17 mouse cellular contexts compared by ENCODE assay signal in the genomic region with DNA sequence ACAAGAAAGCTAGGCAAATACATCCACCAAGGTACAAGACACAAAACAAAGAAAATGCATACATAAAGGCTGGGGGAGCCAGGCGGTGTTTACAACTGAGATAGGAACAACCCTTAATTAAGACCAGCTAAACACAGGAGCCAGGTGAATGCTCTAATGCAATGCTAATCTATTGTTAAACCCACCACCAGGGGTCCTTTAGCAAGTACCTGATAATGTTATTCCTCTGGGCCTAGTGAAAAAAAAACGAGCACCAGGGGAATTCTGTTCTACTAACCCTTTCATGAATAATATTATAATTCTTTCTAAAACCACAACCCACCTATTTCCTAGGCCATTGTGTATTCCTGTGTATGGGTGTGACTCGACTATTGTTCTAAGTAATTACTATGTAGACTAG.
A peak's percentile ranks its signal among the peaks of the same experiment; 100 is the strongest.
DNase-seq lines count a peak whose midpoint lies in the region; ATAC-seq and TF ChIP-seq lines count a peak whose summit lies in the region.
"Had no signal": no experiment of that assay in that cellular context is flagged by ENCODE, and none has a peak within 500 bp of the region (broad histone marks: within the 10 kb centered on the region; RNA-seq: fewer than 3 reads in every experiment).

No protein-coding gene starts in this region.

- H3K9me3 ChIP-seq in liver, postnatal 0 days (ENCODE audit: low read length): no peaks in the 10 kb centered on the region
- no peaks in the 10 kb centered on the region for H3K9me3 ChIP-seq in liver, embryonic 12.5 days (replicated peaks)
- H3K9me3 ChIP-seq: embryonic facial prominence, embryonic 10.5 days; forebrain, embryonic 13.5 days; heart, embryonic 12.5 days; hindbrain, embryonic 10.5 days had no signal

- H3K27me3 ChIP-seq in liver, postnatal 0 days (ENCODE audit: insufficient read depth, low read length): no peaks in the 10 kb centered on the region
- no peaks in the 10 kb centered on the region for H3K27me3 ChIP-seq in liver, embryonic 12.5 days (replicated peaks)
- H3K27me3 ChIP-seq: forebrain, embryonic 13.5 days; heart, embryonic 12.5 days had no signal

- no peak overlapping the region for H3K4me2 ChIP-seq in liver, postnatal 0 days (ENCODE audit: low read depth, low read length)
- H3K4me2 ChIP-seq in liver, embryonic 12.5 days: no peak overlapping the region
- H3K4me2 ChIP-seq: forebrain, embryonic 13.5 days; heart, embryonic 12.5 days; hindbrain, embryonic 14.5 days had no signal

- WGBS in liver, postnatal 0 days (ENCODE audit: insufficient replicate concordance): 60% methylated on average over 3 of the region's 3 CpGs
- WGBS in liver, embryonic 12.5 days (ENCODE audit: insufficient replicate concordance): 49% methylated on average over 3 of the region's 3 CpGs

- TF ChIP-seq CTCF in liver, postnatal 0 days (IDR thresholded peaks at IDR 0.05; ENCODE audit: low read depth): 0 out of 2 replicates have a peak, but pooled peaks have one; percentile 4

- no peaks in the 10 kb centered on the region for H3K36me3 ChIP-seq in liver, postnatal 0 days (replicated peaks; ENCODE audit: insufficient read depth, low read length)
- H3K36me3 ChIP-seq in liver, embryonic 12.5 days: no peaks in the 10 kb centered on the region
- H3K36me3 ChIP-seq: embryonic facial prominence, embryonic 10.5 days; heart, embryonic 12.5 days; hindbrain, embryonic 10.5 days had no signal

- H3K9ac ChIP-seq in liver, postnatal 0 days (replicated peaks): no peak overlapping the region
- H3K9ac ChIP-seq in liver, embryonic 12.5 days: no peak overlapping the region
- H3K9ac ChIP-seq: forebrain, embryonic 13.5 days; forebrain, postnatal 0 days; heart, embryonic 12.5 days; hindbrain, embryonic 14.5 days had no signal

- DNase-seq in CD4-positive, CD25-positive, alpha-beta regulatory T cell, adult 2 months (ENCODE audit: low read depth, low spot score): peak; percentile 2
- no peak for DNase-seq in liver, postnatal 0 days
- peak; percentile 57 for DNase-seq in ES-CJ7 (ENCODE audit: low read depth, low spot score)
- peak; percentile 4 for DNase-seq in induced T-regulatory cell, adult 2 months (ENCODE audit: low read depth)
- DNase-seq in Muller cell, postnatal 12 days (ENCODE audit: inconsistent ontology term): no peak
- DNase-seq: adrenal gland, postnatal 14 days; cerebellum, adult 18-20 months; cerebellum, postnatal 10 days; forebrain, postnatal 0 days; gastrocnemius, postnatal 14 days had no signal

- no peak for TF ChIP-seq EP300 in liver, postnatal 0 days (IDR thresholded peaks at IDR 0.05; ENCODE audit: low read depth)

- H3K27ac ChIP-seq in liver, postnatal 0 days (ENCODE audit: low read depth): no peak overlapping the region
- no peak overlapping the region for H3K27ac ChIP-seq in liver, embryonic 12.5 days
- H3K27ac ChIP-seq: embryonic facial prominence, embryonic 10.5 days; forebrain, embryonic 13.5 days; hindbrain, embryonic 10.5 days; hindbrain, embryonic 14.5 days had no signal

- H3K4me3 ChIP-seq in liver, postnatal 0 days (ENCODE audit: low read depth, low read length): no peak overlapping the region
- no peak overlapping the region for H3K4me3 ChIP-seq in liver, embryonic 12.5 days
- H3K4me3 ChIP-seq: embryonic facial prominence, embryonic 10.5 days; forebrain, embryonic 13.5 days; heart, embryonic 12.5 days; hindbrain, embryonic 10.5 days had no signal

- H3K4me1 ChIP-seq in liver, postnatal 0 days (ENCODE audit: insufficient read depth): no peaks in the 10 kb centered on the region
- no peaks in the 10 kb centered on the region for H3K4me1 ChIP-seq in liver, embryonic 12.5 days
- H3K4me1 ChIP-seq: embryonic facial prominence, embryonic 10.5 days; forebrain, embryonic 13.5 days; heart, embryonic 12.5 days; hindbrain, embryonic 10.5 days had no signal

- no peak for ATAC-seq in CD4-positive, CD25-positive, alpha-beta regulatory T cell, adult 4 months
- ATAC-seq in liver, postnatal 0 days: no peak
- no peak for ATAC-seq in liver, embryonic 12.5 days
- ATAC-seq: forebrain, embryonic 13.5 days; forebrain, postnatal 0 days had no signal

Comparison
In these comparisons a context has a peak if more than half of its experiments do, and no peak if none do; other contexts are left out.
1. DNase-seq: peak in CD4-positive, CD25-positive, alpha-beta regulatory T cell, adult 2 months (single experiment), ES-CJ7 (single experiment) and induced T-regulatory cell, adult 2 months (single experiment); none in liver, postnatal 0 days (single experiment) and Muller cell, postnatal 12 days (single experiment).